Mouse (Mus musculus): Measurements from ENCODE around the gene Nkx6-1.

Gene Nkx6-1

DNA sequence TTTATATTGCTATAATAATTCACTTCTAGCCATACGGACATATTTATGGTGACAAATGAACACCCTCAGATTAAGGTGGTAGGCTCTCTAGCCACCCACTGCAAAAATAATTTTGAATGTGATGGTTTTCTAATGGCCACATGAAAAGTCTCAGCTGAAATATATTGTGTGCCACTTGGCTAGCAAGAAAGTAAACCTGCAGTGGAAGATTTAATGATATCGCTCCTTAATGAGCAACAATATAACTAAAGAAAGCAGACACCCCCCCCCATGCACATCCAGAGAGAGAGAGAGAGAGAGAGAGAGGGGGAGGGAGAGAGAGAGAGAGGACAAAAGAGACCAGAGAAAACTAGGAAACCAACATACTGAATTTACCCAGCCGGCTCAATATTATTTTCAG is 4.1 kb downstream of the Nkx6-1 start:
- in situ Hi-C loops (cut with MseI, MboI) = loop anchor here in 1 of 2 experiments (25.0 kb wide), 1 partner anchor 648 kb away; no protein-coding TSS in a partner anchor

DNA sequence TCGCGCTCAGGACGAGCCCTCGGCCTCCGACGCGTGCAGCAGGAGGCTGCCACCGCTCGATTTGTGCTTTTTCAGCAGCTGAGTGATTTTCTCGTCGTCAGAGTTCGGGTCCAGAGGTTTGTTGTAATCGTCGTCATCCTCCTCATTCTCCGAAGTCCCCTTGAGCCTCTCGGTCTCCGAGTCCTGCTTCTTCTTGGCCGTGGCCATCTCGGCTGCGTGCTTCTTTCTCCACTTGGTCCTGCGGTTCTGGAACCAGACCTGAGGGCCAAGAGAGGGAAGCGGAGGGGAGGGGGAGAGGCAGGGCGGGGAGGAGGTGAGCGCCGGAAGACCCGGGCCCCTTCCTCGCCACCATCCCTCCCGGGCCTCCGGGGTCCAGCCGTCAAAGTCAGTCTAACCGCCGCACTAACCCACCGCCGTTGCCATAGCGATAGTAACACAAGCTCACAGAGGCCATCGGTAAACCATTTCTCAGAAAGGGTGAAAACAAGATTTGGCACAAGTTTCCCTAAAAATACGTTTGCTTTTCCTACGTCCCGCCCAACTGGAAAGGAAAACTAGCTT is 5.3 kb downstream of the Nkx6-1 start:
- in situ Hi-C loops (cut with MseI, MboI) = loop anchor here in 1 of 2 experiments (25.0 kb wide), 1 partner anchor 647 kb away; no protein-coding TSS in a partner anchor

DNA sequence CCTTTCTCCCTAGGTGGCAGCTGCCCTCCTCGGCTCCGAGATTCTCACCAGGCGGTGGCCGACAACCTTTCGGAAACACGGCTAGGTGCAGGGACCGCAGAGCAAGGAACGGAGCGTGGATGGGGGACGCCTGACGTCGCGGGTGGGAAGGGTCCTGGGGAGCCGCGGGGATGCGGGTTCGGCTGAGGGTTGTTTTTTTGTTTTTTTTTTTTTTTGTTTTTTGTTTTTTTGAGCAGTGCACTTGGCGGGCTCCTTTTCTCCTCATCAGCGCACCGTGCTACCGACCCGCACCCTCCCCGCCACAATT is 5.9 kb downstream of the Nkx6-1 start:
- in situ Hi-C loops (cut with MseI, MboI) = loop anchor here in 1 of 2 experiments (25.0 kb wide), 1 partner anchor 647 kb away; no protein-coding TSS in a partner anchor

DNA sequence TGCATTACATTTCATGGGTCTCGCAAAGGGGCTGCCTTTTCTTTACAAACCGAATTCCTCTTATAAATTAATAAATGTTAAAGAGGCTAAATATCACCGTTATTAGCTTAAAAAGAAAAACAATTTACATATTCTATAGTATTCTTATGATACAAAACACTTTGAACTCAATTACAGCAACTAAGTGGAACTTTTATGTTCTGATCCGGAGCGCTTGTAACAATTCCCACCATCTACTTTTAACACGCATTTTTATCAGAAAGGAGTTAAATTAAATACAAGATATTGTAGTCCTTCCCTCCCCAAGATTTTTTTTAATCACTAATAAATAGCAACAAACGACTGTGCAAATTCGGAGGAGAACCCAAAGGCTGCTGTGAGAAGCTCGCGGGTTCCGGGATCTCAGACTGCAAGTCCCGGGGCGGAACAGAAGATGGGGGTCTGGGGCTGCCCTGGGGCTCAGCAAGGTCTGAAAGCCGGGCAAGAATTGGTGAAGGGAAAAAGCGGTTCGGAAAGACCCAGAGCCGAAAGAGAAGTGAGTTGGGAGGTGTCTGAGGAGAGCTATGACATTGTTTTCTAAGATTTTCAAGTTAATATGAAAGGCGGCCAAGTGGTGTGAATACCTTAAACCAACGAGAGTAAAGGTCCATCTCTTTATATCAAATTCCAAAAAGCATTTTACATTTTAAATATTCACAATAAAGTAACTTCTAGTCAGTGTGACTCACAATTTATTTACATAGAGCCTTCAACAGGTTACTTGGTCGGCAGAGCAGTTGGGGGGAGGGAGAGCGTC is 6.4 kb downstream of the Nkx6-1 start:
- in situ Hi-C loops (cut with MseI, MboI) = loop anchor here in 1 of 2 experiments (25.0 kb wide), 1 partner anchor 646 kb away; no protein-coding TSS in a partner anchor

DNA sequence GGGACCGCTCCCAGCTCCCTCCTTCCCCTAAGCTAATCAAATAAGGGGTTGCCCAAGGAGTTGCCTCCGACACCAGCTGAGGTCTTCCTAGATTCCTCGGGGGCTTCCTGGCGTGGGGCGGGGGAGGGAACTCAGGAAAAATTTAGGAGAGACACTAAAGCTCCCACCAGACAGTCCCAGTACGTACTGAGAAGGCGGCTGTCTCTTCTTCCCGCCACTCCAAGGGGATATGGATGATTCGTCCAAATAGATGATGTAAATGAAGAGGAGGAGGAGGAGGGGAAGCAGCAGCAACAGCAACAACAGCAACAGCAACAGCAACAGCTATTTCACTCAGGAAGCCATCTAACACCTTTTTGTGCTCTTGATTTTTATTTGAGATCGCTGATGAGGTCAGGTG is 7.1 kb downstream of the Nkx6-1 start:
- in situ Hi-C loops (cut with MseI, MboI) = loop anchor here in 1 of 2 experiments (25.0 kb wide), 1 partner anchor 645 kb away; no protein-coding TSS in a partner anchor

DNA sequence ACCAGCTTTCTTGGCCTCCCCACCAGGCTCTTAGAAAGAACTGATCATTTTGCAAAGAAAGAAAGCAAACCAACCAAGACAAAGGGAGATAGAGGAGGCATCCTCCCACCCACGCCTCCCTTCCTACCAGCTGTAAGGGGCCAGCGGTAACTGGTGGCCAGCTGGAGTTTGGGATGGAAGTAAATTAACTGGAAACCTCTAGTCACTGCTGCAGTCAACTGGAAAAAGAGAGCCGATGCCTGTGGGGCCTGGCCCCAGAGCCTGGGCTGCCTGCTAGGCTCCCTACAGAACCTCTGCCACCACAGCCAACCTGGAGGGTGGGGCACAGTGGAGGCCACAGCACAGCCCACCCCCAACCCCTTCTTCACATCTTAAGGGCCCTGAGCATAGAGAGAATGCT is 8.7 kb downstream of the Nkx6-1 start:
- in situ Hi-C loops (cut with MseI, MboI) = loop anchor here in 1 of 2 experiments (25.0 kb wide), 1 partner anchor 644 kb away; no protein-coding TSS in a partner anchor

DNA sequence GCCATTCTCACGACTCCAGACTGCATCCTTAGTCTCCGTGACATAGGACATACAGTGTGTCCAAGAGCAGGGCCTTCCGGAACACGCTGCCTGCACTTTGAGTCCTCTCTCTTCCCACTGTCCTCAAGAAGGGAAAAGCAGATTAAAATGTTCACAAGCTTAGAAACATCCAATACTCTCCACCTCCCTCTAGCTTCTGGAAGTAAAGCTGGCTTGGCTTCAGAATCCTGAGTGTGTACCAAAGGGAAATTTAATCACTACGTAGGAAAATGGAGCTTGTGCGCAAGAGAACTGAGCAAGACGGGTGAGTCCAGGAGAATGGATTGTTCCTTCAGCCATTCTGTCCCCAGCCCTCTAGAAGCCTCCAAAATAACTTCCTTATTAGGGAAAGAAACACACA is 9.4 kb downstream of the Nkx6-1 start:
- in situ Hi-C loops (cut with MseI, MboI) = loop anchor here in 1 of 2 experiments (25.0 kb wide), 1 partner anchor 643 kb away; no protein-coding TSS in a partner anchor

DNA sequence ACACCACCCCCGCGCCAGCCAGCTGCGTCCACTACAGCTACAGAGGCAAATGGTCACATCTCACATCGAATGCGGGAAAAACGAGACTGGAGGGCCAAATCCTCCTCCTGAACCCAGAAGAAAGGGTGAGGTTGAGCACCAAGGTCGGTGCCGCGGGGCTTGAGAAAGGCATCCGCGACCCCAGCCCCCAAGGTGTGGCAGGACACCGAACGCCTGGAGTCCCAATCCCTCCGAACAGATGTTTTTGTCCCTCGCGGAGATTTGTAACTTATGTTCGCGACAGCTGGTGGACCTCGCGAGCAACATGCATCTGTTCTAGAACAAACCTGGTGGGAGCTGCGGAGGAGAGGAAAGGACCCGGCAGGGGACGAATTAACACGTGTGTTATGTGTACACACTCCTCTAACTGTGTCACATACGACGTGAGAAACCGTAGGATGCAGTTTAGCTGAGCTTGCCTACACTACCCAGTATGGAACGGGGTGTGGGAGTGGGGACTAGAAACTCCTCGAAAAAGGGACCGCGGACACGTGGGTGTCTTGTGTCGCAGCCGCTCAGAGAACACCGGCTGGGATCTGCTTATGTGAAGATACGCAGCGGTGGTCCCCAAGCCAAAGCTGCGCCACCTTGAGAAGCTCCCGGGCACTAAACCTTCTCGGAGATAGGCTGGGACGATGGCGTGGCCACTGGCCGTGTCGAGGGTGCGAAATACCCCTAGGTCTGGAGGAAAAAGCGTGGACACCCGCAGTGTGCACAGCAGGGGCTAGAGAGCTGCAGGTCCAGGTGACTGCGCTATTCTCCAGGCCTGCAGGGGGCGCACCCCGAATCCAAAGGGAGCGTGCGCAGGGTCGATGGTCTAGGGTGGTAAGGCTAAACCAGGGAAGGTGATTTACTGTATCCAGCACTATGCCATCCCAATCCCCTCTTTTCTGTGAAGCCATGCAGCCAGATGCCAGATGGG is 16.8 kb downstream of the Nkx6-1 start:
- in situ Hi-C loops (cut with MseI, MboI) = no loop called here

DNA sequence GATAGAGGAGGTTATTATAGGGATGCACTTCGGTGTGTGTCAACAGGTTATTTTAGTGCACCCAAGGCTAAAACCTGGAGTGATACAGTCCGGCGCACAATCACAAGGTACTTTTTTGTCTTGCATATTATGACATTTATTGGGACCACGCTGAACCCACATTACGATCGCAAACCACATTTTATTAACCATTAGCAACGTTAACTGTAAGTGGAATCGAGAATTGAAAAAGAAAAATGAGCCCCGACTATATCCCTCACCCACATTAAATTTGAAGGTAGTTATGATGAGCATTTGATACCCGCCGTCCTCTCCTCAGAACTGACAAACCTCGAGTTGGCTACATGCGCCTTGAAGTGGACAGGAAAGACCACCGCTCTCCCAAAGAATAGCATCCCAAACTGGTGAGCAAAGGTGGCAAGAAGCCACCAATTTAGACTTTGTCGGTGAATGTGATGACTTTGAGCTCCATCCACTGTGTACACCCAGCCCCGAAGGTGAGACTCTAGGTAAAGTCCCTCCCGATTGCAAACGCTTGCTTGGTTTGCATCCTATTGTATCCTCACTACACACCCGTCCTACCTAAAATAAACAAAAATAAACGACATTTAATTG is 17.7 kb downstream of the Nkx6-1 start:
- in situ Hi-C loops (cut with MseI, MboI) = no loop called here

DNA sequence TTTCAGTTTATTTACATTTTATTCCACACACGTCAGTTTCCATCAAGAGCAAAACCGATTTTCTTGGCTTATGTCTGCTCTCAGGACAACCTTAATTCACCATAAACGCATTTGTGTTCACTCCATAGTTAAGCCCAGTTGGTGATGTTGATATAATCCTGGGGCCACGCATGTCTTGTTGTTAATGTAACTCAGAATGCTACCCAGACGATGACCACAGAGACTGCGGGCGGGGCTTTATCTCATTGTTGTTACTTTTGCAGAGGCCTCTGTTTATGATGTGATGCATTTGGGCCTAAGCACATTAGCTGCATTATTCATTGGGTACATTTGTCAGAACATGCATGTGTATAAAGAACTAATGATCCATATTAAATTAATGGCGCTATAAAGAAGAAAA is 19.7 kb downstream of the Nkx6-1 start:
- in situ Hi-C loops (cut with MseI, MboI) = no loop called here

DNA sequence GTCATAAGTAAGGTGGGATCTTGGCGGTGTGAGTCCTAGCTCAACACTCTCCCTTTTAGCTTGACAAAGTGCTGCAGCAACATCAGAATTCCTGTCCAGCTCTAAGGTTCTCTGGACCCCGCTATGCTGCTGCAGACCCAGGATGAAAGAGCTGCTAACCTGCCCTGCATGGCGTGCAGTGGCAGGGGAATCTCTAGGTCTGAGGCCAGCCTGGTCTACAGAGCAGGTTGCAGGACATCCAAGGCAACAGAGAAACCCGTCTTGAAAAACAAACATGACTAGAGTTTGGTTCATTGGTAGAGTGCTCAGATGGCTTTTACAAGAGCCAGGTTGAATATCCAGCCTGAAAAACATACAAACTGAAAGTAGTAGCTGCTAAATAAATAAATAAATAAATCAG is 26.7 kb downstream of the Nkx6-1 start:
- in situ Hi-C loops (cut with MseI, MboI) = no loop called here

All from mouse trophoblast stem cell (cell line).